Mouse (Mus musculus) adrenal gland, postnatal 4 days (tissue): Measurements from ENCODE around the gene Gm17190. TPM values are rescaled to one million over a fixed set of nuclear protein-coding genes. Genes with fewer than 3 reads are reported as not detected.

Experiments used
- total RNA-seq, 2 experiments: library from RNA; stranded (reverse); gene quantifications; 2 replicates each; pipeline ENCODE4 v1.2.3; 2021

The Gm17190 gene
- total RNA-seq, 2 experiments from 2014 or later: not detected

Other genes with a start within 250 kb of the Gm17190 start
- 10 to 100 TPM; 93.7 to 97.7 TPM for gene Iqgap2, start 190.1 kb upstream of the Gm17190 start, total RNA-seq
- gene Gm20075, start 678 bp upstream of the Gm17190 start, total RNA-seq: 10 to 100 TPM; 25.1 to 30.7 TPM
- gene Sv2c, start 50.5 kb downstream of the Gm17190 start, total RNA-seq: 10 to 100 TPM in 1 of 2 experiments, 1 to 10 TPM in 1; 9.0 to 16.2 TPM